ENCODE assay signal across 22 mouse cellular contexts in genomic region chr6:135912114-135912513, GRCm38 (mm10).
DNase-seq lines count a peak whose midpoint lies in the region; ATAC-seq lines count a peak whose summit lies in the region.
"Had no signal": no experiment of that assay in that cellular context is flagged by ENCODE, and none has a peak within 500 bp of the region (broad histone marks: within the 10 kb centered on the region; RNA-seq: fewer than 3 reads in every experiment).

No protein-coding gene starts in this region.

- no peaks in the 10 kb centered on the region for H3K9me3 ChIP-seq in hindbrain, embryonic 15.5 days
- no peaks in the 10 kb centered on the region for H3K9me3 ChIP-seq in hindbrain, embryonic 13.5 days
- H3K9me3 ChIP-seq: embryonic facial prominence, embryonic 15.5 days; forebrain, embryonic 10.5 days; intestine, embryonic 15.5 days had no signal

- no peaks in the 10 kb centered on the region for H3K36me3 ChIP-seq in hindbrain, embryonic 15.5 days
- no peaks in the 10 kb centered on the region for H3K36me3 ChIP-seq in hindbrain, embryonic 13.5 days
- H3K36me3 ChIP-seq: embryonic facial prominence, embryonic 15.5 days; forebrain, embryonic 10.5 days; intestine, embryonic 15.5 days had no signal

- no peak overlapping the region for H3K9ac ChIP-seq in hindbrain, embryonic 15.5 days
- no peak overlapping the region for H3K9ac ChIP-seq in hindbrain, embryonic 13.5 days
- H3K9ac ChIP-seq: embryonic facial prominence, embryonic 15.5 days; intestine, embryonic 15.5 days had no signal

- 39% methylated on average over 3 of the region's 3 CpGs for WGBS in hindbrain, embryonic 15.5 days
- 42% methylated on average over 3 of the region's 3 CpGs for WGBS in hindbrain, embryonic 13.5 days

- peak; percentile 54; the same call in 1 of the 2 replicates for ATAC-seq in hindbrain, embryonic 15.5 days (ENCODE audit: low FRiP score, low read depth)
- no peak for ATAC-seq in hindbrain, embryonic 13.5 days (ENCODE audit: low FRiP score)
- ATAC-seq: activated CD4-positive, CD25-positive, alpha-beta regulatory T cell, adult 4 months; forebrain, embryonic 14.5 days; intestine, embryonic 15.5 days; Patski had no signal

- no peak overlapping the region for H3K27ac ChIP-seq in hindbrain, embryonic 15.5 days (replicated peaks)
- no peak overlapping the region for H3K27ac ChIP-seq in hindbrain, embryonic 13.5 days
- H3K27ac ChIP-seq: embryonic facial prominence, embryonic 15.5 days; forebrain, embryonic 10.5 days; gastrocnemius, adult 2 months; intestine, embryonic 15.5 days had no signal

- DNase-seq in cerebellum, postnatal 14 days: peak; percentile 75
- DNase-seq in cerebellum, adult 11-12 months: no peak
- peak; percentile 76 for DNase-seq in left cerebral cortex, postnatal 4 days
- no peak for DNase-seq in left cerebral cortex, postnatal 25 days (ENCODE audit: low spot score in 2 of 2)
- DNase-seq in ovary, postnatal 36 days (ENCODE audit: low spot score): no peak
- DNase-seq: adrenal gland, postnatal 14 days; embryo, embryonic 11 days; gastrocnemius, adult 2 months; gastrocnemius, postnatal 25 days; heart, postnatal 10 days; heart, postnatal 4 days; kidney, adult 18-20 months had no signal

- no peaks in the 10 kb centered on the region for H3K27me3 ChIP-seq in hindbrain, embryonic 15.5 days
- H3K27me3 ChIP-seq in hindbrain, embryonic 13.5 days: no peaks in the 10 kb centered on the region
- H3K27me3 ChIP-seq: CH12.LX; embryonic facial prominence, embryonic 15.5 days; intestine, embryonic 15.5 days had no signal

- H3K4me2 ChIP-seq in hindbrain, embryonic 15.5 days: no peak overlapping the region
- no peak overlapping the region for H3K4me2 ChIP-seq in hindbrain, embryonic 13.5 days
- H3K4me2 ChIP-seq: embryonic facial prominence, embryonic 15.5 days; intestine, embryonic 15.5 days had no signal

- intact Hi-C loops in left cerebral cortex, postnatal 4 days (cut with DNase I): no loop called here
- intact Hi-C loops in left cerebral cortex, postnatal 25 days (cut with DNase I): no loop called here

- H3K4me3 ChIP-seq in hindbrain, embryonic 15.5 days: no peak overlapping the region
- no peak overlapping the region for H3K4me3 ChIP-seq in hindbrain, embryonic 13.5 days
- H3K4me3 ChIP-seq: embryonic facial prominence, embryonic 15.5 days; erythroblast, embryonic 14.5 days; forebrain, embryonic 10.5 days; gastrocnemius, adult 2 months; intestine, embryonic 15.5 days had no signal

- H3K4me1 ChIP-seq in hindbrain, embryonic 15.5 days (replicated peaks): peaks cover 13% of the 10 kb centered on the region
- peaks cover 27% of the 10 kb centered on the region for H3K4me1 ChIP-seq in hindbrain, embryonic 13.5 days (replicated peaks)
- H3K4me1 ChIP-seq: intestine, embryonic 15.5 days had no signal

Comparison
In these comparisons a context has a peak if more than half of its experiments do, and no peak if none do; other contexts are left out.
1. DNase-seq: peak in cerebellum, postnatal 14 days (2 of 2) and left cerebral cortex, postnatal 4 days (single experiment); none in cerebellum, adult 11-12 months (single experiment), left cerebral cortex, postnatal 25 days (0 of 2) and ovary, postnatal 36 days (single experiment).